Mouse (Mus musculus) liver, embryonic 13.5 days (tissue): Measurements from ENCODE around the gene Stac3. TPM values are rescaled to one million over a fixed set of nuclear protein-coding genes. Genes with fewer than 3 reads are reported as not detected.

ENCODE experiments used
- ATAC-seq: fragments of 200-750 bp; cut with Nextera tagmentation; 2 replicates; pipeline ENCODE4 v1.8.0; 2017; ENCODE audit warnings: low read depth, mild to moderate bottlenecking, moderate number of reproducible peaks, moderate library complexity
- DNase-seq: peaks from one replicate; pipeline ENCODE4 v3.0.0; 2022
- H3K27ac ChIP-seq: fragments of 300-500 bp; sonication (generic); 2 replicates; pipeline ENCODE4 v1.5.1; 2015; ENCODE audit warnings: moderate library complexity, mild to moderate bottlenecking, inconsistent platforms
- H3K27me3 ChIP-seq: fragments of 300-500 bp; sonication (generic); 2 replicates; pipeline ENCODE4 v1.6.1; 2015; ENCODE audit warnings: mild to moderate bottlenecking, inconsistent platforms
- H3K36me3 ChIP-seq: fragments of 300-500 bp; sonication (generic); 2 replicates; pipeline ENCODE4 v1.6.1; 2015; ENCODE audit warnings: mild to moderate bottlenecking, inconsistent platforms
- H3K4me1 ChIP-seq: fragments of 300-500 bp; sonication (generic); replicated peaks from 2 replicates; pipeline ENCODE4 v1.6.1; 2015; ENCODE audit warnings: inconsistent platforms
- H3K4me2 ChIP-seq: fragments of 300-500 bp; sonication (generic); 2 replicates; pipeline ENCODE4 v1.6.1; 2015; ENCODE audit warnings: inconsistent platforms, mild to moderate bottlenecking, moderate library complexity
- H3K4me3 ChIP-seq: fragments of 300-500 bp; sonication (generic); replicated peaks from 2 replicates; pipeline ENCODE4 v1.5.1; 2015; ENCODE audit warnings: mild to moderate bottlenecking, inconsistent platforms
- H3K9ac ChIP-seq: fragments of 300-500 bp; sonication (generic); 2 replicates; pipeline ENCODE4 v1.6.1; 2015; ENCODE audit warnings: mild to moderate bottlenecking, inconsistent platforms
- H3K9me3 ChIP-seq: fragments of 300-500 bp; sonication (generic); replicated peaks from 2 replicates; pipeline ENCODE4 v1.6.1; 2016; ENCODE audit warnings: inconsistent platforms
- WGBS: fragments of 180-500 bp; shearing (Covaris S2); methylation state at CpG from one replicate; pipeline ENCODE4 v1.1.7; 2015; ENCODE audit not compliant: insufficient replicate concordance; 5-methylcytosine and 5-hydroxymethylcytosine counted together
- polyA plus RNA-seq: library from polyadenylated mRNA; unstranded; fragments of >200 nt; fragmentation: Nextera tagmentation; extraction: Ambion mirVana; gene quantifications from 2 replicates; pipeline ENCODE4 v1.2.1, GENCODE M21; 2015

Stac3 gene
- polyA plus RNA-seq, 1 experiment from 2014 or later = 0.47 TPM

DNA sequence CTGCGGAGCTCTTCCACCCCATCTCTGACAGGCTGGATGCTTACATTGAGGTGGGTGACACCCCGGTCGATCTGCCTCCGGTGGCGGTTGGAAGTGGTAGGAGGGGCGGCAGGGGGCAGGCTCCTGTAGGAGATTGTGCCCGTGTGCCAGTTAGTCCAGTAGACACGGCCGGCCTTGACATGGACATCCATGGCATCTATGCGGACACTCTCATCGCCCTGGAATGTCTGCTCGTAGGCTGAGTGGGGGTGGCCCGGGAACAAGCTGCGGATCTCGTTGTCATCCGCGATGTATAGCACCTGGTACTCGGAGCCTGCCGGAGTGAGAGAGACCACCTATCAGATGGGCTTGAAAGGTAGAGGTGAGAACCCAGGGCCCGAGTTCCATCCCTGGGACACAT is 42.9 kb downstream of the Stac3 start:
- H3K4me1 ChIP-seq = no peaks in the 10 kb centered on the region
- H3K9ac ChIP-seq = no peak overlapping the region
- WGBS = 78% methylated on average over 20 of the region's 20 CpGs
- no peak for ATAC-seq
- no peak overlapping the region for H3K4me2 ChIP-seq
- H3K27me3 ChIP-seq = peaks cover 12% of the 10 kb centered on the region
- no peaks in the 10 kb centered on the region for H3K9me3 ChIP-seq
- DNase-seq = no peak
- peaks cover 82% of the 10 kb centered on the region for H3K36me3 ChIP-seq
- H3K4me3 ChIP-seq = no peak overlapping the region
- no peak overlapping the region for H3K27ac ChIP-seq

DNA sequence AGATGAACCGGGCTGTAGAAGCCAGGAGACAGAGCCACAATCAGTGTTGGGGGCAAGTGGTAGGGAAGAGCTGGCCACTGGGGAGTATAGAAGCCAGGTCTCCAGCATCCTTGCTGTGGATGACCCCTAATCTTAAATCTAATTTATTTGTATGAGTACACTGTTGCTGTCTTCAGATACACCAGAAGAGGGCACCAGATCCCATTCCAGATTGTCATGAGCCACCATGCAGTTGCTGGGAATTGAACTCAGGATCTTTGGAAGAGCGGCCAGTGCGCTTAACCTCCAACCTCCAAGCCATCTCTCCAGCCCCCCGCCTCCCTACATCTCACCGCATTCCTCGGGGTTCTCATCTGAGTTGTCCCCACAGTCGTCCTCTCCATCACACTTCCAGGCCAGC is 45.0 kb downstream of the Stac3 start:
- Histone ChIP-seq H3K27me3 (peaks cover 8% of the 10 kb centered on the region), H3K27ac (no peak overlapping the region), H3K4me2 (no peak overlapping the region), H3K9ac (no peak overlapping the region), H3K4me3 (no peak overlapping the region), H3K9me3 (no peaks in the 10 kb centered on the region), H3K36me3 (peaks cover 72% of the 10 kb centered on the region), H3K4me1 (no peaks in the 10 kb centered on the region)
- 66% methylated on average over 7 of the region's 7 CpGs for WGBS
- DNase-seq = no peak
- ATAC-seq = no peak

DNA sequence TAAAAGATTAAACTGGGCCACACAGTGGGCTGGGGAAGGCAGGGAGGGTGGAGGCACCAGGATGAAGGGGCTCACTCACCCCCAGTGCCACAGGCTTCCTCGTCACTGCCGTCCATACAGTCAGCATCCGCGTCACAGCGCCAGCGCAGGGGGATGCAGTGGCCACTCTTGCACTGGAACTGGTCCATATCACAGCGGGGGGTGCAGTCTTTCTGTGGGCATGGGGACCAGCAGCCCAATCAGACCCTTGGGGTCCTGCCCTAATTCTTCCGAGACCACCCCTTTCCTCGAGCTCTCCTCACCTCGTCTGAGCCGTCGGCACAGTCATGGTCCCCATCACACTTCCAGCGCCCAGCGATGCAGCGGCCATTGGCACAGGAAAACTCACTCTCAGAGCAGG is 46.8 kb downstream of the Stac3 start:
- H3K36me3 ChIP-seq = peaks cover 78% of the 10 kb centered on the region
- no peaks in the 10 kb centered on the region for H3K9me3 ChIP-seq
- H3K4me3 ChIP-seq = no peak overlapping the region
- DNase-seq (no peak), ATAC-seq (no peak)
- no peak overlapping the region for H3K9ac ChIP-seq
- H3K27me3 ChIP-seq = peaks cover 4% of the 10 kb centered on the region; the same call in 1 of the 2 replicates
- 85% methylated on average over 15 of the region's 15 CpGs for WGBS
- no peak overlapping the region for H3K27ac ChIP-seq
- no peak overlapping the region for H3K4me2 ChIP-seq
- H3K4me1 ChIP-seq = no peaks in the 10 kb centered on the region

DNA sequence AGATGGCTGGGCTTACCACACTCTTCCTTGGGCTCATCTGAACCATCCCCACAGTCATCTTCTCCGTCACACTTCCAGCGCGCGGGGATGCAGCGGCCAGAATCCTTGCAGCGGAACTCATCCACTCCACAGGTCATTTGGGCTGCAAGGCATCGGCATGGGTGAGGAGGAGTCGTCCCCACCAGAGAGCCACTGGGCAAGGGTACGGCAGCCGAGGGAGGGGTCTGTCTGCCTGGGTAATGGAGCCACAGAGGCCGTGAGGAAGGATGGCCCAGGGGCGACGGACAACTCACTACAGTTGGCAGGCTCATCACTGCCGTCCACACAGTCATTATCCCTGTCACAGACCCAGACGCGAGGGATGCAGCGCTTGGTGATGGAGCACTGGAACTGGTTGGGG is 48.4 kb downstream of the Stac3 start:
- DNase-seq (no peak), ATAC-seq (no peak)
- Histone ChIP-seq H3K36me3 (peaks cover 86% of the 10 kb centered on the region), H3K4me3 (no peak overlapping the region), H3K27me3 (0 out of 2 replicates have a peak, but pooled peaks cover 2% of the 10 kb centered on the region), H3K4me2 (no peak overlapping the region), H3K4me1 (no peaks in the 10 kb centered on the region), H3K9me3 (no peaks in the 10 kb centered on the region), H3K27ac (no peak overlapping the region), H3K9ac (no peak overlapping the region)
- WGBS = 85% methylated on average over 17 of the region's 17 CpGs

DNA sequence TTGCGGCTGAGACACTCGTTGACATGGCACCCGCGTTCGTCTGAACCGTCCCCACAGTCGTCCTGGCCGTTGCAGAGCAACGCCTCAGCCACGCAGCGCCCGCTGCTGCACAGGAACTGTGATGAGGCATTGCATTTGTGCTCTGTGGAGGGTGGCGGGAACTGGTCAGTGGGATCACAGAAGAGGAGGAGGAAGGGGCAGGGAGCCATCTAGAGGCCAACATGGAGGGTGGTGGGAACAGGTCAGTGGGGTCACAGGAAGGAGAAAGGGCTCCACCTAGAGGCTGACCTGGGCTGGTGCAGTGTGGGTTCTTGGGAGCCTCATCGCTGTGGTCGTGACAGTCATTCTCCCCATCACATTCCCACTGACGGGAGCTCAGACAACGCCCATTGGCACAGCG is 54.2 kb downstream of the Stac3 start:
- Histone ChIP-seq H3K9me3 (no peaks in the 10 kb centered on the region), H3K4me3 (no peak overlapping the region), H3K27ac (no peak overlapping the region), H3K36me3 (peaks cover 93% of the 10 kb centered on the region), H3K4me2 (no peak overlapping the region), H3K4me1 (no peaks in the 10 kb centered on the region), H3K27me3 (no peaks in the 10 kb centered on the region), H3K9ac (no peak overlapping the region)
- WGBS = 64% methylated on average over 18 of the region's 18 CpGs
- ATAC-seq (peak; percentile 21; the same call in 1 of the 2 replicates), DNase-seq (peak; percentile 28)

DNA sequence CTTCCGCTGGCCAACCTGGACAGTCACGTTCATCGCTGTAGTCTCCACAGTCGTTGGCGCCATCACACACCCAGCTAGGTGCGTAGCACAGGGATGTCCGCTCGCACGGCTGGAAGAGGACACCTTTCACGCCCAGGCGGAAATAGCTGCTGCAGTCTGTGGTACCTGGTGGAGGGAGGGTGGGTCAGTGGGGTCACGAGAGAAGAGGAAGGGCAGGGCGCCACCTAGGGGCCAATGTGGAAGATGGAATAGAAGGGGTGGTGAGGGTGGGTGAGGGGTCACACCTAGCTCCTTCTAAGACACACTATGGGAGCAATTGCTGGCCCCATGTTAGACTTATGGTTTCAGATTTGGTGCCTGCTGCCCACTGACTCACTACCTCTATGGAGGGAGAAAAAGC is 55.9 kb downstream of the Stac3 start:
- DNase-seq = no peak
- 81% methylated on average over 13 of the region's 13 CpGs for WGBS
- Histone ChIP-seq H3K36me3 (peaks cover 91% of the 10 kb centered on the region), H3K27ac (no peak overlapping the region), H3K27me3 (no peaks in the 10 kb centered on the region), H3K9me3 (no peaks in the 10 kb centered on the region), H3K4me2 (no peak overlapping the region), H3K9ac (no peak overlapping the region), H3K4me1 (no peaks in the 10 kb centered on the region), H3K4me3 (no peak overlapping the region)
- ATAC-seq = no peak

Other genes with a start within 250 kb of the Stac3 start
- gene Kif5a, start 238.3 kb upstream of the Stac3 start, polyA plus RNA-seq = 0.02 and 0.14 TPM in 2 replicates
- 80.0 and 80.1 TPM in 2 replicates for gene Dctn2, start 235.3 kb upstream of the Stac3 start, polyA plus RNA-seq
- 5.9 and 6.5 TPM in 2 replicates for gene Mbd6, start 212.7 kb upstream of the Stac3 start, polyA plus RNA-seq
- gene Mars, start 189.9 kb upstream of the Stac3 start, polyA plus RNA-seq = 150 and 166 TPM in 2 replicates
- 14.0 and 15.1 TPM in 2 replicates for gene Arhgap9, start 179.7 kb upstream of the Stac3 start, polyA plus RNA-seq
- gene Gli1, start 159.7 kb upstream of the Stac3 start, polyA plus RNA-seq = 0.21 and 0.31 TPM in 2 replicates
- gene Inhbe, start 147.3 kb upstream of the Stac3 start, polyA plus RNA-seq = 0.32 and 0.38 TPM in 2 replicates
- gene Inhbc, start 131.3 kb upstream of the Stac3 start, polyA plus RNA-seq = 1.6 and 2.0 TPM in 2 replicates
- gene R3hdm2, start 121.4 kb upstream of the Stac3 start, polyA plus RNA-seq = 14.4 and 15.3 TPM in 2 replicates
- gene Ndufa4l2, start 13.3 kb downstream of the Stac3 start, polyA plus RNA-seq = 1.9 and 2.8 TPM in 2 replicates
- gene Shmt2, start 20.8 kb downstream of the Stac3 start, polyA plus RNA-seq = 133 and 142 TPM in 2 replicates
- gene Nxph4, start 32.9 kb downstream of the Stac3 start, polyA plus RNA-seq = 0.13 TPM in 2 replicates
- gene Lrp1, start 119.5 kb downstream of the Stac3 start, polyA plus RNA-seq = 15.1 and 16.9 TPM in 2 replicates
- 12.3 and 15.5 TPM in 2 replicates for gene Stat6, start 141.3 kb downstream of the Stac3 start, polyA plus RNA-seq
- 5.0 and 6.3 TPM in 2 replicates for gene Nemp1, start 165.2 kb downstream of the Stac3 start, polyA plus RNA-seq
- 1.5 and 2.1 TPM in 2 replicates for gene Nab2, start 166.9 kb downstream of the Stac3 start, polyA plus RNA-seq
- gene Myo1a, start 203.5 kb downstream of the Stac3 start, polyA plus RNA-seq = 0.17 TPM in 2 replicates
- gene Tac2, start 222.8 kb downstream of the Stac3 start, polyA plus RNA-seq = 11.4 and 14.2 TPM in 2 replicates
- 0.75 and 0.94 TPM in 2 replicates for gene Zbtb39, start 237.9 kb downstream of the Stac3 start, polyA plus RNA-seq